Mouse (Mus musculus) kidney, embryonic 15.5 days (tissue): ENCODE results near the gene Cpsf3. TPM values are rescaled to one million over a fixed set of nuclear protein-coding genes. Genes with fewer than 3 reads are reported as not detected.

Source experiments
- ATAC-seq: fragments of 200-750 bp; cut with Nextera tagmentation; replicated peaks from 2 replicates; pipeline ENCODE4 v1.8.0; 2017; ENCODE audit warnings: moderate TSS enrichment; ENCODE audit not compliant: low FRiP score
- H3K27ac ChIP-seq: fragments of 300-500 bp; sonication (generic); 2 replicates; pipeline ENCODE4 v1.5.1; 2015; ENCODE audit warnings: mild to moderate bottlenecking, inconsistent platforms
- H3K27me3 ChIP-seq: fragments of 300-500 bp; sonication (generic); 2 replicates; pipeline ENCODE4 v1.6.1; 2015; ENCODE audit warnings: inconsistent platforms
- H3K36me3 ChIP-seq: fragments of 300-500 bp; sonication (generic); 2 replicates; pipeline ENCODE4 v1.6.1; 2015; ENCODE audit warnings: inconsistent platforms
- H3K4me1 ChIP-seq: fragments of 300-500 bp; sonication (generic); 2 replicates; pipeline ENCODE4 v1.6.1; 2015; ENCODE audit warnings: inconsistent platforms
- H3K4me2 ChIP-seq: fragments of 300-500 bp; sonication (generic); 2 replicates; pipeline ENCODE4 v1.6.1; 2015; ENCODE audit warnings: moderate library complexity, mild to moderate bottlenecking, inconsistent platforms
- H3K4me3 ChIP-seq: fragments of 300-500 bp; sonication (generic); replicated peaks from 2 replicates; pipeline ENCODE4 v1.5.1; 2015; ENCODE audit warnings: mild to moderate bottlenecking, inconsistent platforms
- H3K9ac ChIP-seq: fragments of 300-500 bp; sonication (generic); 2 replicates; pipeline ENCODE4 v1.6.1; 2015; ENCODE audit warnings: mild to moderate bottlenecking, inconsistent platforms
- H3K9me3 ChIP-seq: fragments of 300-500 bp; sonication (generic); replicated peaks from 2 replicates; pipeline ENCODE4 v1.6.1; 2016; ENCODE audit warnings: inconsistent platforms
- WGBS: fragments of 180-500 bp; shearing (Covaris S2); methylation state at CpG from one replicate; pipeline ENCODE4 v1.1.7; 2015; ENCODE audit warnings: mixed read lengths; 5-methylcytosine and 5-hydroxymethylcytosine counted together
- polyA plus RNA-seq: library from polyadenylated mRNA; unstranded; fragments of >200 nt; fragmentation: Nextera tagmentation; extraction: Ambion mirVana; gene quantifications from 2 replicates; pipeline ENCODE4 v1.2.1, GENCODE M21; 2015

Gene Cpsf3
- 112 and 115 TPM in 2 replicates for polyA plus RNA-seq

DNA sequence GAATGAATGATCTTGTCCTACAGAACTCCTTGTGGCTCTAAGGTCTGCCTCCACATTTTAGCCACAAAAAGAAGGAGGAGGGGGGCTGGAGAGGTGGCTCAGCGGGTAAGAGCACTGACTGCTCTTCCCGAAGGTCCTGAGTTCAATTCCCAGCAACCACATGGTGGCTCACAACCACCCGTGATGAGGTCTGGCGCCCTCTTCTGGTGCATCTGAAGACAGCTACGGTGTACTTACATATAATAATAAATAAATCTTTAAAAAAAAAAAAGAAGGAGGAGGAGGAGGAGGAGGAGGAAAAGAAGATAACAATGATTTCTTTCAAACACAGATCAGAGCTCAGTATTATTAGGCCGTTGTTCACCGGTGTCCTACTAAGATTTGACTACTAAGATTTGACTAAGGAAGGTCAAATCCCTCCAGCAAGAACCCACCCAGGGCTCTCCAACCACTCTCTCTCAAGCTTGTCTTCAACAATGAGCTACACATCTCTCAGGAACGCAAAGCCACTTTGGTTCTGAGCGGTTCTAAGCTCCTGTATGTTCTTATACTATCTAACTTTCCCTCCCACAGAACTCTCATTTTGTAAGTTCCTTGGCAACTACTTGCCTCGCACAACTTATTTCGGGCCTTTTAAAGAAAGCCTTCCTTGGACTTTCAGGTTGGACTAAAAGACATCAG lies at the start of gene Cpsf3:
Gene Cpsf3, plus strand, starts transcription at position 631 of the 681 bp plus-strand sequence.
- 48% methylated on average over 11 of the region's 11 CpGs for WGBS
- Histone ChIP-seq H3K4me2 (peak within 1 kb of the TSS; percentile 86), H3K4me3 (peak within 1 kb of the TSS; percentile 91), H3K27me3 (no peaks in the 10 kb centered on the region), H3K9ac (peak within 1 kb of the TSS; percentile 90), H3K9me3 (no peaks in the 10 kb centered on the region), H3K4me1 (peaks cover 23% of the 10 kb centered on the region), H3K36me3 (peaks cover 1% of the 10 kb centered on the region; the same call in 1 of the 2 replicates), H3K27ac (peak within 1 kb of the TSS; percentile 94)
- no peak for ATAC-seq

DNA sequence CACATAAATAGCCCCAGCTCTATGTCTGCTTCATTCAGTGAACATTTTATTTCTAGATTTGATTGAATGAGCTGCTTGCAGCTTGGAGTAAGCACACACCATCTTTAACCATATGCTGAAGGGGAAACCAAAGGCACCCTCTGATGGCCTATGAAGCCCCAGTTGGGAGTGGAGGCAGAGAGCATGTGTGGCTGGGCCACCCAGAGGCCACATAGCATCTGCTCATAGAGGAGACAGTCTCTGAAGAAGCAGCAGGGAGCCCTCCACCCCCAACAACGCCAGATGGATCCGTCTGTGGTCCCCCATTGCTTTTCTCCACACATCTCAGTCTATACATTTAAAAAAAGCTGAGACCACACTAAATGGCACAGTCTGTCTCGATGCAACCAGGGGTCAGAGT lies 43.2 kb upstream of the Cpsf3 start:
- Histone ChIP-seq H3K27ac (no peak overlapping the region), H3K9ac (no peak overlapping the region), H3K4me1 (no peaks in the 10 kb centered on the region), H3K27me3 (no peaks in the 10 kb centered on the region), H3K4me3 (no peak overlapping the region), H3K9me3 (no peaks in the 10 kb centered on the region), H3K36me3 (peaks cover 60% of the 10 kb centered on the region), H3K4me2 (no peak overlapping the region)
- 82% methylated on average over 3 of the region's 3 CpGs for WGBS
- ATAC-seq = no peak

DNA sequence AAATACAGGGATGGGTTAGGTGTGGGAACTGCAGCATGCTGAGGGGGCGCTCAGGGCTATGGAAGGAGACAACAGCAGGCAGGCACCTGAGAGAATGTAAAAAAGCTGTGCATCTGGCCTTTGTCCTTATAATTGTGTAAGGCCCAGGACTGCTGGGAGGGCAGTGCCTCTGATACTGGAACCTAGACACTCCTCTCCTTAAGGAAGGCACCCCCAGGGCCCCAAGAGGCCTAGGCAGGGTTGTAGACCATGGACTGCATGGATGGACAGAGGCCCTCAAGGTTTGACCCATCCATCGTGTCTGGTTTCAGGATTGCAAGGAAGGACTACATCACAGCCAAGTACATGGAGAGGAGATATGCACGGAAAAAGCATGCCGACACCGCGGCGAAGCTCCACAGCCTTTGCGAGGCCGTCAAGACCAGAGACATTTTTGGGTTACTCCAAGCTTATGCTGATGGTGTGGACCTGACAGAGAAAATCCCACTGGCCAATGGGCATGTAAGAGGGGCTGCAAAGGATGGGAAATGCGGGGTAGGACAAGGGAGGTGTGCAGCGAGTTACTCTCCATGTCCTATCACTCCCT lies 40.7 kb upstream of the Cpsf3 start:
- ATAC-seq = no peak
- H3K4me1 ChIP-seq = peaks cover 6% of the 10 kb centered on the region; the same call in 1 of the 2 replicates
- H3K27me3 ChIP-seq = no peaks in the 10 kb centered on the region
- H3K36me3 ChIP-seq = peaks cover 62% of the 10 kb centered on the region
- WGBS = 96% methylated on average over 11 of the region's 11 CpGs
- no peak overlapping the region for H3K4me3 ChIP-seq
- no peak overlapping the region for H3K4me2 ChIP-seq
- H3K9ac ChIP-seq = no peak overlapping the region
- no peaks in the 10 kb centered on the region for H3K9me3 ChIP-seq
- no peak overlapping the region for H3K27ac ChIP-seq

DNA sequence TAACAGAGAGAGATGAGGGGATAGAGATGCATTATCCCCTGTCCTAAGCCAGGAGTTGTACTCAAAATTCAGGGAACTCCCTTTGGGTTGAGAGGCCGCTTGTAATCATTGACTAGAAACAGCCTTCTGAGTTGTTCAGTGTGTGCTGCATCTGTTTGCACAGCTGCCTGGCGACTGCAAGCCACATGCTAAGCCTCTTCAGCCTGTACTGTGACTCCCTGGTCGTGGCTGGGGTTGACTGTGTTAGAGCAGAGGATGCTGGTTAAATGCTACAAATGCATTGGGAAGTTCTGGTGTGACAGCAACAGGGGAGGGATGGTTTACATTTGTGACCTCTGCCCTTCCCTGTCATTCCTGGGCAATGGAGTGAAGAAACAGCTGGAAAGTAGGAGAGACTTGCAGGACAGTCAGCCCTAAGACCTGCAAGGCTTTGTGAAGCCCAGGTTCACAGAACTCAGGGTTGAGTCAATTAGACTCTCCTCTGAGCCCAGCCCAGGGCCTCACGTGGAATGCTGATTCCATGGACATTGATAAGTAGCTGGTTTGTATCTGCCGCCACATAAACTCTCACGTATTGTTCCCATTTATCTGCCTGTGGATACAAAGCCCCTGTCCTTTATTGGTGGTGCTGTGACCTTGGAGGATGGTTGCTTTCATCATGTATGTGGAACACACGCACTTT lies 37.3 kb upstream of the Cpsf3 start:
- H3K4me2 ChIP-seq = no peak overlapping the region
- 67% methylated on average over 7 of the region's 7 CpGs for WGBS
- no peak overlapping the region for H3K27ac ChIP-seq
- H3K9me3 ChIP-seq = no peaks in the 10 kb centered on the region
- H3K4me3 ChIP-seq = no peak overlapping the region
- peaks cover 75% of the 10 kb centered on the region for H3K36me3 ChIP-seq
- H3K9ac ChIP-seq = no peak overlapping the region
- no peaks in the 10 kb centered on the region for H3K27me3 ChIP-seq
- peaks cover 6% of the 10 kb centered on the region; the same call in 1 of the 2 replicates for H3K4me1 ChIP-seq
- no peak; the same call in 1 of the 2 replicates for ATAC-seq

DNA sequence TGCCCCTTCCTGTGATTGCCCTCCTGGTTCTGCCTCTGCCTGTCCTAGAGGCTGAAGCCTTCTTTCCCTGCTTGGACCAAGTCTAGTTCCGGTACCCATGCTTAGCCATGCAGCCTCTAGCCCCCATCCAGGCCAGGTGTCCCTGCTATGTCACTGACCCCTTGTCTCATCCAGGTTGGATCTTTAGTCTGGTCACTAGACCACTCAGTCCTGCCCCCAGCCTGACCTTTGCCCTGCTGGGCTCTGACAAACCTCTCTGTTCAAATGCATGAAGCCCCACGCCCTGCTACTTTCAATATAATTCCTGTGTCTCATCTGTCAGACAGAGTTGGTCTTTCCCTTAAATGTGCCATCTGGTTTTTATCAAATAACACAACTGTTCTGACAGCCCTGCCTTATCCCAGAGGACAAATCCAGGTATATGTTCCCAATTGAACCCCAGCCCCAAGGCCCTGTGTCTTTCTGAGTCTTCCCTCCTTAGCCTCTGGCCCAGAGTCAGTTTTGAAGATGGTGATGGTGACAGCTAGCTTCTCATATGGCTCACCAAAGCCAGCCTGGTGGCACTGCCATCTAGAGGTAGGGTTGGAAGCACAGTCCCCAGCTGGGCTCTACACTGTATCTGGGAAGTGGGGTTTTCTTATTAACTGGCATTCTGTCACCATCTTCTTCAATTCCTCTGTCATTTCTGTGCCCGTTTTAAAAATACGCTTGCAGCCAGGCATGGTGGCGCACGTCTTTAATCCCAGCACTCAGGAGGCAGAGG lies 24.5 kb upstream of the Cpsf3 start:
- Histone ChIP-seq H3K4me2 (no peak overlapping the region), H3K36me3 (peaks cover 79% of the 10 kb centered on the region), H3K4me3 (no peak overlapping the region), H3K4me1 (0 out of 2 replicates have a peak, but pooled peaks cover 2% of the 10 kb centered on the region), H3K9me3 (no peaks in the 10 kb centered on the region), H3K27me3 (no peaks in the 10 kb centered on the region), H3K27ac (no peak overlapping the region), H3K9ac (no peak overlapping the region)
- ATAC-seq = no peak
- 91% methylated on average over 6 of the region's 6 CpGs for WGBS

DNA sequence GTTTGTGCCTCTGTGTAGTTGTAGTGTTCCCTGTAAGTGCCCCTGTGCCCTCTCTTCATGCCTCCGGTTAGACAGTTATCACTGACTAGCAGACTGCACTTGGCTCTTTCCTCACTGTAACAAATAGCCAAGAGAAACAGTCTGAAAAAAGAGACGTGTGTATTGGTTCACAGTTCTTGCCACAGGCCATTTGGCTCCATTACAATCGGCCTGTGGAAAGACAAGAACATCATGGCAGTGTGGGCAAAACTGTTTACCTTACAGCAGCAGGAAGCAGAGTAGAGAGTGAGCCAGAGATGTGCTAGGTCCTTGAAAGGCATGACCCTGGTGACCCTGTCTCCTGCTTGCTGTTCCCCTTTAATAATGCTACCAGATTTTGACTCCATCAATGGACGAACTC lies 23.7 kb upstream of the Cpsf3 start:
- Histone ChIP-seq H3K27ac (no peak overlapping the region), H3K4me1 (0 out of 2 replicates have a peak, but pooled peaks cover 2% of the 10 kb centered on the region), H3K9ac (no peak overlapping the region), H3K9me3 (no peaks in the 10 kb centered on the region), H3K4me3 (no peak overlapping the region), H3K36me3 (peaks cover 87% of the 10 kb centered on the region), H3K27me3 (no peaks in the 10 kb centered on the region), H3K4me2 (no peak overlapping the region)
- no peak for ATAC-seq
- 75% methylated on average over 4 of the region's 4 CpGs for WGBS

DNA sequence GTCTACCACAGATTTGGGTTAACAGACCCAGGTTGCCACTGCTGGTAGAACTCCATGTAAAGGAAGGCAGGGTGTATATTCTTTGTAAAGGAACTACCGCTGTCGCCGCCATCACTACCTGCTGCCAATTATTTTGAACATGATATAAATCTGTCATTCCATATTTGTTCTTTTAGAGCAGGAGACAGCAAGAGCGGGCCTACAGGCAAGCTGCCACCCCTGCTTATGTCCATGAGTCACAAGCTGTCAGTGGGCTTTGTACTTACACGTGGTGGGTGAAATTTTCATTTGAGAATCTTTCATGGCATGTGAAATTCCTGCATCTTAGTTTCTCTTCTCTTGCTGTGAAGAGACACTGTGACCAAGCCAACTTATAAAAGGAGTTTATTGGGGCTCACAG lies 21.9 kb upstream of the Cpsf3 start:
- WGBS = 94% methylated on average over 5 of the region's 5 CpGs
- Histone ChIP-seq H3K27ac (no peak overlapping the region), H3K4me2 (no peak overlapping the region), H3K27me3 (no peaks in the 10 kb centered on the region), H3K9ac (no peak overlapping the region), H3K4me3 (no peak overlapping the region), H3K4me1 (0 out of 2 replicates have a peak, but pooled peaks cover 2% of the 10 kb centered on the region), H3K9me3 (no peaks in the 10 kb centered on the region), H3K36me3 (peaks cover 84% of the 10 kb centered on the region)
- ATAC-seq = no peak

DNA sequence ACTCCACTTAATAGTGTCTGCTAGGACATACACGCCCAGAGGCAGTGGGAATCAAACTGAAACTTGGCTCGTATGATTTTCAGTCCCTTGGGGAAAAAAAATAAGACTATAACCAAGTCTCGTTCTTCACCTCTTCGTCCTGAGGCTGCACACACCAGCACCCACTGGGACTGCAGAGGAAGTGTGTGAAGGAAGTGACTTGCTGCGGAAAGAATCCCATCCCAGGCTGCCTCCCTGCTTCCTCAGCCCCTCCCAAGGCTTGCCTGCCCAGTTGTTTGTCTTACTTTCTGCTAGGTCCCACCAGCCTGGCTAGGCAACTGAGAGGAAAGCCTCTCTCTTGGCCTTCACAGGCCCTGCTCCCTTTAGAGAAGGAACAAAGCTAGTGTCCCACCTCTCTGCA lies 20.9 kb upstream of the Cpsf3 start:
- Histone ChIP-seq H3K9me3 (no peaks in the 10 kb centered on the region), H3K27me3 (no peaks in the 10 kb centered on the region), H3K9ac (no peak overlapping the region), H3K36me3 (peaks cover 88% of the 10 kb centered on the region), H3K4me2 (no peak overlapping the region), H3K27ac (peak overlapping the region; percentile 74), H3K4me3 (no peak overlapping the region), H3K4me1 (0 out of 2 replicates have a peak, but pooled peaks cover 2% of the 10 kb centered on the region)
- no peak for ATAC-seq
- 76% methylated on average over 5 of the region's 5 CpGs for WGBS

DNA sequence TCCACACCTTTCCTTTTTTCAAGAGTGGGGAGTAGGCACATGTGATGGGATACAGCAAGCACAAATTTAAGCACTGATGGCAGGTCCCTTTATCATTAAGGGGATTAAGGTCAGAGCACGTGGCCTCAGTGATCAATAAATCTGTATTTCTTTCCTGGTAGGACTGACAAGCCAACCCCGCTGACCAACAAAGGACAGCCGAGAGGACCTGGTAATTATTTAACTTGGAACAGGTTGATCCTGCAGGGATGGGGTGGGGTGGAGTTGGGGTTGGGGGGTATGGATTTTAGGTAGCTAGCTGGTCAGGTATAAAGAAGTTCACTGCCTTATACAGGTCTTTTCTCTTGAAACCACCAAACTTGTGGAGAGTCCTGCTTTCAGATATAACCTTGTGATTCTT lies 20.2 kb upstream of the Cpsf3 start:
- Histone ChIP-seq H3K9me3 (no peaks in the 10 kb centered on the region), H3K4me1 (0 out of 2 replicates have a peak, but pooled peaks cover 2% of the 10 kb centered on the region), H3K36me3 (peaks cover 91% of the 10 kb centered on the region), H3K27me3 (no peaks in the 10 kb centered on the region), H3K4me3 (no peak overlapping the region), H3K27ac (peak overlapping the region; percentile 74), H3K4me2 (no peak overlapping the region), H3K9ac (no peak overlapping the region)
- no peak for ATAC-seq
- WGBS = 70% methylated on average over 3 of the region's 3 CpGs

DNA sequence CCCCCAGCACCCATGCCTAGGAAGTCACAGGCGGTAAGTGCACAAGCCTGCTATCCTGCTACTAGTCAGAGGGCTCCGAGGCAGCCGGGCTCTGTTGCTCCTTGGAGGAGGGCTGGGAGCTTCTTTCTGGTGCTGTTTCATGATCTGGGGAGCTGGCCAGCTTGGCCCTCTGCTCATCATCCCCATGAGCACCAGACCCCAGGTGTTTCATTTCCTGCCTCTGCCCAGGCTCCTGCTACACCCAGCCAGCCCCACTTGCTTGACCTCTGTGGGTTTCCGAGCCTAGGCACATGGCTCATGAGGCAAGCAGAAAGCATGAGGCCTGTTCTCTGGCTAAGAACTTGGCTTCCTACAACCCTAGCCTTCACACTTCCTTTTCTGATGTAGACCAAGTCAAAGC lies 19.7 kb upstream of the Cpsf3 start:
- Histone ChIP-seq H3K4me2 (no peak overlapping the region), H3K4me1 (0 out of 2 replicates have a peak, but pooled peaks cover 2% of the 10 kb centered on the region), H3K4me3 (no peak overlapping the region), H3K9me3 (no peaks in the 10 kb centered on the region), H3K36me3 (peaks cover 91% of the 10 kb centered on the region), H3K27me3 (no peaks in the 10 kb centered on the region), H3K9ac (no peak overlapping the region), H3K27ac (no peak overlapping the region)
- ATAC-seq = no peak
- WGBS = 83% methylated on average over 4 of the region's 4 CpGs

DNA sequence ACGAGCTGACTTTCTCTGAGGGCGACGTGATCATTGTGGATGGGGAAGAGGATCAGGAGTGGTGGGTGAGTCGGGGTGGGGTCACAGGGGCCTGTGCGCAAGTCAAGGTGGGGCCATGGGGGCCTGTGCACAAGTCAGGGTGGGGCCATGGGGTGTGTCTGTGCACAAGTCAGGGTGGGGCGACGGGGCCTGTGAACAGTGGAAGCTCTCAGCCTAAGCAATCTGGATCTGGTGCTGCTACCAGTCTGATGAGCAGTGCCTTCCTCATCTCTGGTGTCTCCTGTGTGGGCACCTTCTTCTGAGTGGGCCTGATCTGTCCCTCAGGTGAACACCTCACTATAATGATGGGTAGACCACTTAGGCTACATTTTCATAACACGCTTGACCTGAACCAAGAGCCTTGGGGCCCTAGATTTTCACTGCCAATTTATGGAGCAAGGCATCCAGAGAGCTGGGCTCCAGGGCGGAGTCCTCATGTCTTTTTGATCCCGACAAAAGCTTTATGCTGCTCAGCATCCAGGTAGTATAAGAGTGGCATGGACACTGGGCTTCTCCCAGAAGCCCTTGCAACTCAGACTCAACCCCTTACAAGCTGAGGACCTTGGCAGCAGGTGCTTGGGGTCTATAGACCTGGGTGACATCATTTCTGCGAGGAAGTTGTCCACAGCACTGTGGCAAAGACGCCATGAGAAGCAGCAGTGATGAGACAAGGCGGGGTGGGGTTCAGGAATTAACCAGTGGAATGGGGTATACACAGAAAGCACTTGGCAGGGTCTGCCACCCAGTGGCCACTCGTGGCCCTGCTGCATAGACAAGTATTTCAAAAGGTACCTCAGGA lies 19.0 kb upstream of the Cpsf3 start:
- Histone ChIP-seq H3K36me3 (peaks cover 92% of the 10 kb centered on the region), H3K27me3 (no peaks in the 10 kb centered on the region), H3K27ac (no peak overlapping the region), H3K9ac (no peak overlapping the region), H3K9me3 (no peaks in the 10 kb centered on the region), H3K4me1 (0 out of 2 replicates have a peak, but pooled peaks cover 2% of the 10 kb centered on the region), H3K4me3 (no peak overlapping the region), H3K4me2 (no peak overlapping the region)
- WGBS = 78% methylated on average over 14 of the region's 14 CpGs
- ATAC-seq = peak; percentile 84
